Mouse (Mus musculus) heart, adult 2 months (tissue): Measurements from ENCODE around the gene Slc11a1. TPM values are rescaled to one million over a fixed set of nuclear protein-coding genes. Genes with fewer than 3 reads are reported as not detected.

Experiments used
- DNase-seq, 2 experiments: peaks; one replicate each; pipeline ENCODE4 v3.0.0; 2021
- H3K27ac ChIP-seq: fragments of 200-600 bp; 2 replicates; pipeline ENCODE4 v1.8.1; 2022
- H3K27me3 ChIP-seq: fragments of 200-500 bp; 2 replicates; pipeline ENCODE4 v1.6.1; 2012; ENCODE audit warnings: mild to moderate bottlenecking, low read length, inconsistent platforms, mixed read lengths; ENCODE audit not compliant: control insufficient read depth, insufficient read depth
- H3K36me3 ChIP-seq: fragments of 200-500 bp; 2 replicates; pipeline ENCODE4 v1.6.1; 2012; ENCODE audit warnings: low read length, inconsistent platforms; ENCODE audit not compliant: control insufficient read depth, insufficient read depth
- H3K4me1 ChIP-seq: fragments of 200-500 bp; 2 replicates; pipeline ENCODE4 v1.6.1; 2011; ENCODE audit warnings: low read length; ENCODE audit not compliant: control insufficient read depth, insufficient read depth
- H3K4me3 ChIP-seq: fragments of 200-600 bp; 2 replicates; pipeline ENCODE4 v1.8.1; 2022
- H3K79me2 ChIP-seq: fragments of 200-500 bp; replicated peaks from 2 replicates; pipeline ENCODE4 v1.6.1; 2012; ENCODE audit warnings: mild to moderate bottlenecking, inconsistent platforms, low read length, moderate library complexity, mixed read lengths; ENCODE audit not compliant: control insufficient read depth, insufficient read depth
- H3K9ac ChIP-seq: fragments of 200-500 bp; 2 replicates; pipeline ENCODE4 v1.6.1; 2012; ENCODE audit warnings: low read depth, mild to moderate bottlenecking, control low read depth, inconsistent platforms, low read length, mixed read lengths
- CTCF ChIP-seq: fragments of 200-600 bp; IDR thresholded peaks from 2 replicates; pipeline ENCODE4 v1.8.1; 2022; ENCODE audit warnings: antibody characterized with exemption, mild to moderate bottlenecking, moderate library complexity
- EP300 ChIP-seq: fragments of 200-500 bp; IDR thresholded peaks from 2 replicates; pipeline ENCODE4 v1.6.1; 2011; ENCODE audit warnings: low read depth, low read length, control low read depth; ENCODE audit not compliant: insufficient read depth
- POLR2A ChIP-seq: fragments of 200-500 bp; IDR thresholded peaks from 2 replicates; pipeline ENCODE4 v1.6.1; 2011; ENCODE audit warnings: mild to moderate bottlenecking, low read depth, low read length, control low read depth; ENCODE audit not compliant: insufficient read depth
- WGBS: fragments of 180-500 bp; shearing (Covaris S2); methylation state at CpG from one replicate; pipeline ENCODE4 v1.1.7; 2018; 5-methylcytosine and 5-hydroxymethylcytosine counted together
- intact Hi-C: fragments of 180-260 bp; cut with DNase I; formaldehyde crosslinking; loops from one replicate; pipeline ENCODE4 v1.15.1; 2025
- polyA plus RNA-seq: library from polyadenylated mRNA; depleted of rRNA; stranded (reverse); fragments of >200 nt; gene quantifications from 2 replicates; pipeline ENCODE4 v1.2.3, GENCODE M21; 2012
- total RNA-seq, 2 experiments: library from RNA; stranded (reverse); gene quantifications; 2 replicates each; pipeline ENCODE4 v1.2.3; 2021

Slc11a1 gene
- total and polyA plus RNA-seq, 3 experiments = 5.2 to 13.0 (median 5.8) TPM

GRCm38 (mm10) chr1:74390287-74390906, 15.4 kb downstream of the Slc11a1 start:
- 5% methylated on average over 21 of the region's 21 CpGs for WGBS
- intact Hi-C loops = loop anchor here (2.0 to 10.0 kb wide), 2 partner anchors 30 to 194 kb away; partner anchors contain the start of genes Bcs1l and Zfp142

GRCm38 (mm10) chr1:74390924-74391748, 16.1 kb downstream of the Slc11a1 start, which contains the start of gene Ctdsp1:
Gene Ctdsp1 (plus strand): TSS chr1:74391509.
- TF ChIP-seq EP300 (no peak), CTCF (peak; percentile 36)
- H3K4me1 ChIP-seq = peaks cover 1% of the 10 kb centered on the region; the same call in 1 of the 2 replicates
- intact Hi-C loops = loop anchor here (2.0 to 10.0 kb wide), 2 partner anchors 30 to 194 kb away; partner anchors contain the start of genes Bcs1l and Zfp142

More at GRCm38 (mm10) chr1:74390287-74390906, 15.4 kb downstream of the Slc11a1 start:
- peak; percentile 78 to 80 for DNase-seq
- Histone ChIP-seq H3K27me3 (no peaks in the 10 kb centered on the region; the same call in 1 of the 2 replicates), H3K36me3 (no peaks in the 10 kb centered on the region), H3K27ac (peak overlapping the region; percentile 99), H3K9ac (peak overlapping the region; percentile 21), H3K79me2 (peaks cover 7% of the 10 kb centered on the region; the same call in 1 of the 2 replicates), H3K4me3 (peak overlapping the region; percentile 39), H3K4me1 (peaks cover 1% of the 10 kb centered on the region; the same call in 1 of the 2 replicates)
- TF ChIP-seq POLR2A (0 out of 2 replicates have a peak, but pooled peaks have one; percentile 11), CTCF (peak; percentile 75), EP300 (no peak)

GRCm38 (mm10) chr1:74391844-74392441, 16.9 kb downstream of the Slc11a1 start:
- peak; percentile 89 to 90 for DNase-seq

More at GRCm38 (mm10) chr1:74390924-74391748, 16.1 kb downstream of the Slc11a1 start, which contains the start of gene Ctdsp1:
- Histone ChIP-seq H3K27ac (peak within 1 kb of the TSS; percentile 99), H3K79me2 (peaks cover 7% of the 10 kb centered on the region; the same call in 1 of the 2 replicates), H3K9ac (peak within 1 kb of the TSS; percentile 92), H3K27me3 (no peaks in the 10 kb centered on the region; the same call in 1 of the 2 replicates), H3K4me3 (peak within 1 kb of the TSS; percentile 94), H3K36me3 (no peaks in the 10 kb centered on the region)
- DNase-seq = peak; percentile 97 to 99
- 5% methylated on average over 51 of the region's 51 CpGs for WGBS

GRCm38 (mm10) chr1:74392446-74392994, 17.5 kb downstream of the Slc11a1 start:
- 3% methylated on average over 16 of the region's 16 CpGs for WGBS
- peak in 1 of 2 experiments; percentile 46 for DNase-seq
- H3K4me1 ChIP-seq = peaks cover 5% of the 10 kb centered on the region; the same call in 1 of the 2 replicates
- no peak for TF ChIP-seq CTCF
- no peak for TF ChIP-seq EP300
- no peak for TF ChIP-seq POLR2A
- no peaks in the 10 kb centered on the region for H3K36me3 ChIP-seq
- peak overlapping the region; percentile 92 for H3K9ac ChIP-seq
- H3K79me2 ChIP-seq = peaks cover 7% of the 10 kb centered on the region; the same call in 1 of the 2 replicates
- H3K27ac ChIP-seq = peak overlapping the region; percentile 99
- intact Hi-C loops = loop anchor here (2.0 to 10.0 kb wide), 2 partner anchors 156 to 192 kb away; partner anchors contain the start of genes Arpc2, Bcs1l and Zfp142
- H3K27me3 ChIP-seq = no peaks in the 10 kb centered on the region; the same call in 1 of the 2 replicates
- peak overlapping the region; percentile 94 for H3K4me3 ChIP-seq

More at GRCm38 (mm10) chr1:74391844-74392441, 16.9 kb downstream of the Slc11a1 start:
- Histone ChIP-seq H3K36me3 (no peaks in the 10 kb centered on the region), H3K4me3 (peak overlapping the region; percentile 94), H3K4me1 (peaks cover 4% of the 10 kb centered on the region; the same call in 1 of the 2 replicates), H3K9ac (peak overlapping the region; percentile 92), H3K27ac (peak overlapping the region; percentile 99), H3K27me3 (no peaks in the 10 kb centered on the region; the same call in 1 of the 2 replicates), H3K79me2 (peaks cover 7% of the 10 kb centered on the region; the same call in 1 of the 2 replicates)
- under 1% methylated on average over 58 of the region's 63 CpGs for WGBS
- no peak for TF ChIP-seq CTCF
- TF ChIP-seq POLR2A = peak; percentile 58; the same call in 1 of the 2 replicates
- TF ChIP-seq EP300 = no peak
- intact Hi-C loops = loop anchor here (2.0 to 10.0 kb wide), 3 partner anchors 31 to 193 kb away; partner anchors contain the start of genes Arpc2, Bcs1l and Zfp142

- WGBS = 35% methylated on average over 7 of the region's 7 CpGs
- H3K4me1 ChIP-seq = peaks cover 6% of the 10 kb centered on the region; the same call in 1 of the 2 replicates
- intact Hi-C loops = loop anchor here (2.0 to 10.0 kb wide), 2 partner anchors 156 to 192 kb away; partner anchors contain the start of genes Arpc2, Bcs1l and Zfp142
These were observed 18.0 kb downstream of the Slc11a1 start for GRCm38 (mm10) chr1:74393010-74393409.

More at GRCm38 (mm10) chr1:74393010-74393409, 18.0 kb downstream of the Slc11a1 start:
- H3K27ac ChIP-seq = peak overlapping the region; percentile 99
- H3K79me2 ChIP-seq = peaks cover 7% of the 10 kb centered on the region; the same call in 1 of the 2 replicates
- H3K36me3 ChIP-seq = no peaks in the 10 kb centered on the region
- H3K9ac ChIP-seq = peak overlapping the region; percentile 92
- H3K27me3 ChIP-seq = no peaks in the 10 kb centered on the region; the same call in 1 of the 2 replicates
- TF ChIP-seq POLR2A = no peak
- TF ChIP-seq EP300 = no peak
- TF ChIP-seq CTCF = peak; percentile 8; the same call in 1 of the 2 replicates
- DNase-seq = no peak
- peak overlapping the region; percentile 94 for H3K4me3 ChIP-seq
